Mouse (Mus musculus) CD4-positive, CD25-positive, alpha-beta regulatory T cell (primary cell): ENCODE measurements around the gene Slc52a3. TPM values are rescaled to one million over a fixed set of nuclear protein-coding genes. Genes with fewer than 3 reads are reported as not detected.

Source experiments
- polyA plus RNA-seq: library from polyadenylated mRNA; unstranded; fragments of 100-300 nt; shearing (Covaris generic); gene quantifications from one replicate; pipeline ENCODE4 v1.2.1, GENCODE M21; 2017

The Slc52a3 gene
- polyA plus RNA-seq, result 6.0 TPM

DNA sequence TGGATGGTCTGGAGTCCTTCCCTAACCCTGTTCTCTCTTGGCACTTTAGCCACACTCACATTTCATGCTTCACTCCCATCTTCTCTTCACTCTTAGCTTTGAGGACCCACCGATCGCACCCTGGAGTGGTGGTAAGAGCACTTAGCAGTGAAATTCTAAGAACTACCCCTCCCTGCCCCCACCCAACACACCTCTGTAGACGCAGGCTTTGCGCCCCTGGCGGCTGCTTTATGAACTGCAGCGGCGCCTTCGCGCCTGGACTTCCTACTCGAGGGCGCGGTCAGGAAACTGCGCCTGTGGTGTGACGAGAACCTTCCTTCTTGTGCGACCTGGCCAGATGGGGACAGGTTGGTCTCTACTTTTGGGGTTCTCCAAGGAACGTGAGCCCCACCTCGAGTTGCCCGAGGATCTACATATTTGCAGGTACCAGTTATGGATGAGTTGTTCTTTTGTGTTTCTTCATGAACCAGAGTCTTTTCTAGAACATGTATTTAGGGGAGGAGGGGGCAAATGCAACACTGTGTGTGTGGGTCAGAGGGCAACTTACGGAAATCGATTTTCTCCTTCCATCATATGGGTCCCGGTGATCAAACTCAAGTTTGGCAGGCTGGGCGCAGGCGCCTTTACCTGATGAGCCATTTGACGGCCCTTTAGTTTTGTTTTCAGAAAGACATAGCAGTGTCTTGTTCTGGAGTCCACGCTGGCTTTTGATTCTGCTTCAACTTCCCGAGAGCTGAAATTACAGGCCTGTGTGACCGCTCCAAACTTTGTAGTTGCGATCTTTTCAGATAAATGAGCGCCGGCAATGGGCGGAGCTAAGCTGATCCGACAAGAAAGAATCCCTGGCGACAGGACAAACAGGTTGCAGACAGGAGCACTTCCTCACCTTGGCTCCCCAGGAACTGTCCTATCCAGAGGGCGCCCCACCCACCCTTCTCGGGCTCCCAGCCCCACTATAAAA lies at the start of gene Slc52a3:
TSS of gene Slc52a3 (plus strand) at position 283 of the 961 bp plus-strand sequence.

DNA sequence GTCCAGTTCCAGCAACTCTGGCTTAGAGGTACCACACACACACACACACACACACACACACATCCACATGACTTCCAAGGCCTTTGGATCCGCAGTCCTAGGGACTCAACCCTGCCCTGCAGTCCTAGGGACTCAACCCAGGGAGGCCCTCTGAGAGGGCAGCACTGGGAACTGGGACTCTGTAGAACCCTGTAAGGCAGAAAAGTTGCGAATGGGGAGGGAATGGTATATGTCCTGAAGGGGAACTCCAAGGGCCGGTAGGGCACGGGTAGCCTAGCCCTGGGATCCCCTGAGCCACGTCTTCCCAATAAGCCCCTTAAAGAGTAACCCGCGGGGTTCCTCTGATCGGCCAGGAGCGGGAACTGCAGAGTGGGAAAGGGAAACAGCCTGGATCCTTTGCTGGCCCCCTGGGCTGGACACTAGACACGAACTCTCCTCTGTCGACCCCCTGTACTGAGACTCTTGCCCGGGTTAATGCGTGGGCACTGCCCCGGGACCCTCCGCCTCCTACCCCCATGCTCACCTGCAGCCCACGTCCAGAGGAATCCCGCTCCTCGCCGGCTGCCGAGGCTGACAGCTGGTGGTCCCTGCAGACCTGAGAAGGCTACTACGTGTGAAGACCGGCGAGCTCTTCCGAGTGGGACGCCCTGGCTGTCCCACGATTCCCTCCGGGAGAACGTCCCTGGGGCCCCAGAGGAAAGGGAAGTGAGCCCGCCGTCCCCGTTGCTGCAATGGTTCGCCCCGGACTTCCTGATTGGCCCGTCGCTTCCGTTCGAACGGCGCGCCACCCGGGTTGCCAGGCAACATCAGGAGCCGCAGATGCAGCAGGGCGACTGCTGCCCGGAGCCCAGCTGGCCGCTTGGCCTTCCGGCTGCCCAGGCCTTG lies 16.6 kb upstream of the Slc52a3 start, which contains the start of gene Fam110a:
TSS of gene Fam110a (minus strand) at position 750 of the 885 bp plus-strand sequence.

Other genes with a start within 250 kb of the Slc52a3 start
- not detected for gene Rspo4, start 153.6 kb upstream of the Slc52a3 start, polyA plus RNA-seq
- gene Angpt4, start 85.3 kb upstream of the Slc52a3 start, polyA plus RNA-seq, result 0.14 TPM
- 16.9 TPM for gene Fam110a, start 16.3 kb upstream of the Slc52a3 start, polyA plus RNA-seq
- not detected for gene Scrt2, start 85.0 kb downstream of the Slc52a3 start, polyA plus RNA-seq
- gene Srxn1, start 109.0 kb downstream of the Slc52a3 start, polyA plus RNA-seq, result 0.95 TPM
- gene Tcf15, start 147.1 kb downstream of the Slc52a3 start, polyA plus RNA-seq, result not detected
- gene Csnk2a1, start 230.3 kb downstream of the Slc52a3 start, polyA plus RNA-seq, result 45.2 TPM